Mouse (Mus musculus) midbrain, embryonic 11.5 days (tissue): ENCODE data around the gene Bsdc1. TPM values are rescaled to one million over a fixed set of nuclear protein-coding genes. Genes with fewer than 3 reads are reported as not detected.
A peak's percentile ranks its signal among the peaks of the same experiment; 100 is the strongest.

ENCODE experiments used
- ATAC-seq: fragments of 200-750 bp; cut with Nextera tagmentation; 2 replicates; pipeline ENCODE4 v1.8.0; 2017; ENCODE audit warnings: moderate TSS enrichment, moderate library complexity; ENCODE audit not compliant: low FRiP score
- DNase-seq: peaks from one replicate; pipeline ENCODE4 v3.0.0; 2015; ENCODE audit warnings: low spot score; ENCODE audit errors: missing footprints
- H3K27ac ChIP-seq: fragments of 300-500 bp; sonication (generic); 2 replicates; pipeline ENCODE4 v1.5.1; 2014; ENCODE audit warnings: low read depth, low read length
- H3K27me3 ChIP-seq: fragments of 300-500 bp; sonication (generic); 2 replicates; pipeline ENCODE4 v1.6.1; 2014; ENCODE audit warnings: mild to moderate bottlenecking, low read length, moderate library complexity, mixed read lengths; ENCODE audit not compliant: control insufficient read depth, insufficient read depth
- H3K36me3 ChIP-seq: fragments of 300-500 bp; sonication (generic); 2 replicates; pipeline ENCODE4 v1.6.1; 2014; ENCODE audit warnings: mild to moderate bottlenecking, low read length, moderate library complexity, mixed read lengths; ENCODE audit not compliant: control insufficient read depth, insufficient read depth
- H3K4me1 ChIP-seq: fragments of 300-500 bp; sonication (generic); 2 replicates; pipeline ENCODE4 v1.6.1; 2014; ENCODE audit warnings: low read length; ENCODE audit not compliant: control insufficient read depth, insufficient read depth
- H3K4me2 ChIP-seq: fragments of 300-500 bp; sonication (generic); 2 replicates; pipeline ENCODE4 v1.6.1; 2014; ENCODE audit warnings: mild to moderate bottlenecking, moderate library complexity
- H3K4me3 ChIP-seq: fragments of 300-500 bp; sonication (generic); 2 replicates; pipeline ENCODE4 v1.5.1; 2014; ENCODE audit warnings: low read depth, low read length
- H3K9ac ChIP-seq: fragments of 300-500 bp; sonication (generic); 2 replicates; pipeline ENCODE4 v1.6.1; 2014; ENCODE audit warnings: low read length
- H3K9me3 ChIP-seq: fragments of 300-500 bp; sonication (generic); 2 replicates; pipeline ENCODE4 v1.6.1; 2016; ENCODE audit warnings: low read length; ENCODE audit not compliant: control insufficient read depth
- WGBS: fragments of 180-500 bp; shearing (Covaris S2); extraction: QIAGEN DNeasy Blood & Tissue Kit; methylation state at CpG from one replicate; pipeline ENCODE4 v1.1.7; 2014; 5-methylcytosine and 5-hydroxymethylcytosine counted together
- polyA plus RNA-seq: library from polyadenylated mRNA; unstranded; fragments of >200 nt; fragmentation: Nextera tagmentation; extraction: Ambion mirVana; gene quantifications from 2 replicates; pipeline ENCODE4 v1.2.1, GENCODE M21; 2014

Gene Bsdc1
- 23.3 and 23.7 TPM in 2 replicates for polyA plus RNA-seq

DNA sequence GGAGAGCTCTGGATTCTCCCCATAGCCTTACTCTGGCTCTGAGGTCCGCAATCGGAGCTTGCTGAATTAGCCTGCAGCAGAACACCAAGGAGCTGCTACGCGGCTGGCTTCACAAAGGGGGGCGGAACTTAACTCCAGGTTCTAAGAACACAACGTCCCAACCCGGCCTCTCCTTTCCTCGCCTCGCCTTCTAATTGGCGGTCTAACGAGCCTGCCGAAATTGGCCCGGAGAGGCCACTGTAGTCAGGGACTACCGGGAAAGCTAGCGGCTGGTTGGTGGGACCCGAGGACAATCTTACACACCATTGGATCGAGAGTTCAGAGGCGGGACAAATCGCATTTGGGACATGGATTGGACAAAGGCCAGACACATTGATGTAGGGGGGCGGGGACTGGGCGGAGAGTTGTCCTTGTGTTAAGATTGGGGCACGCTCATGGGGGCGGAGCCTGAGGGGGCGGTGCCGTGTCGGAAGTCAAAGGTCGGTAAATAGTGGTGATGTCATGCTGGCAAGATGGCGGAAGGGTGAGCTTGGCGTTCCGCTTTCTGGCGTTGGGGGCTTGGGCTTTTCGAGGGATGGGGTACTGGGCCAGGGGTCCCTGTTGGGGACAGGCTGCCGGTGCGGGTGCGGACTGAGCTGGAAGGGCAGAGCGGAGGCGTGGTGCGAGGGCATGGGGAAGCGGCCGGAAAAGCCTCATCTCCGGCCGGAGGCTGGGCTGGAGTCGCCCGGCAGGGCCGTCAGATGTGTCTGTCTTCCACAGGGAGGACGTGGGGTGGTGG lies at the start of gene Bsdc1:
TSS of gene Bsdc1 (plus strand) at position 399 of the 778 bp plus-strand sequence.
- Histone ChIP-seq H3K9ac (peak within 1 kb of the TSS; percentile 75), H3K9me3 (no peaks in the 10 kb centered on the region), H3K4me2 (peak within 1 kb of the TSS; percentile 84), H3K36me3 (0 out of 2 replicates have a peak, but pooled peaks cover 1% of the 10 kb centered on the region), H3K27me3 (no peaks in the 10 kb centered on the region), H3K4me3 (peak within 1 kb of the TSS; percentile 93), H3K27ac (peak within 1 kb of the TSS; percentile 80), H3K4me1 (peaks cover 13% of the 10 kb centered on the region)
- DNase-seq (peak; percentile 100), ATAC-seq (peak; percentile 100)
- under 1% methylated on average over 46 of the region's 46 CpGs for WGBS

DNA sequence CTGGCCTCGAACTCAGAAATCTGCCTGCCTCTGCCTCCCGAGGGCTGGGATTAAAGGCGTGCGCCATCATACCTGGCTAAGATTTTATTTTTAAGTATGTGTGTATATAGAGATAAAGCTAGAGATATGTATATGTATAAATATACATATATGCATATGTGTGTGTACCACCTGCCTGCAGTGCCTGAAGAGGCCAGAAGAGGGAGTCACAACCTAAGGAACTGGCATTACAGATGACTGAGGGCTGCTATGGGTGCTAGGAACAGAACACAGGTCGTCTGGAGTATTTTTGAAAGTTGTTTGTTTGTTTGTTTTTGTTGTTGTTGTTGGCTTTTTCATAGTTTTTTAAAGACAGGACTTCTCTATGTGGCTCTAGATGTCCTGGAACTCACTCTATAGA lies 45.5 kb upstream of the Bsdc1 start:
- WGBS: 92% methylated on average over 5 of the region's 5 CpGs
- H3K27ac ChIP-seq: no peak overlapping the region
- DNase-seq (no peak), ATAC-seq (no peak)
- no peak overlapping the region for H3K4me3 ChIP-seq
- no peaks in the 10 kb centered on the region for H3K36me3 ChIP-seq
- H3K9ac ChIP-seq: no peak overlapping the region
- no peaks in the 10 kb centered on the region for H3K4me1 ChIP-seq
- no peak overlapping the region for H3K4me2 ChIP-seq
- no peaks in the 10 kb centered on the region for H3K27me3 ChIP-seq
- H3K9me3 ChIP-seq: no peaks in the 10 kb centered on the region

DNA sequence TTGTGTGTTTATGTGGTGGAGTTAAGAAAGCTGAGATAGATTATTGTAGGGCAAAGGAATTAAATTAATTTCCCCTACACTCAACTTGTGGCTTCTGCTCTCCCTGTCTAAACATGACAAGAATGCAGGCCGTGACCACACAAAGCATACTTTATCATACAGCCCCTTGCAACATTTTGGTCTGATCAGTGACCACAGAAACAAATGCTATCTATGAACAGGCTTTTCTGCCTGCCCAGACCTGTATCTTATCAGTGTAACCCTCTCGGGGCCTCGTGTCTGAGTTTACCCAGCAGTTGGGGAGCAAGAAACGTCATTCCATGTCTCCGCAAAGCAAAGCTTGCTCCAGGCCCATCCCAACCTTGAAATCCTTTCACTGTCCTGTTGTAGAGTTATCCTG lies 44.9 kb upstream of the Bsdc1 start:
- H3K4me2 ChIP-seq: no peak overlapping the region
- no peak overlapping the region for H3K27ac ChIP-seq
- WGBS: 92% methylated on average over 5 of the region's 5 CpGs
- no peaks in the 10 kb centered on the region for H3K27me3 ChIP-seq
- no peaks in the 10 kb centered on the region for H3K9me3 ChIP-seq
- no peak overlapping the region for H3K9ac ChIP-seq
- no peak for ATAC-seq
- no peak for DNase-seq
- H3K4me1 ChIP-seq: no peaks in the 10 kb centered on the region
- no peaks in the 10 kb centered on the region for H3K36me3 ChIP-seq
- H3K4me3 ChIP-seq: no peak overlapping the region

DNA sequence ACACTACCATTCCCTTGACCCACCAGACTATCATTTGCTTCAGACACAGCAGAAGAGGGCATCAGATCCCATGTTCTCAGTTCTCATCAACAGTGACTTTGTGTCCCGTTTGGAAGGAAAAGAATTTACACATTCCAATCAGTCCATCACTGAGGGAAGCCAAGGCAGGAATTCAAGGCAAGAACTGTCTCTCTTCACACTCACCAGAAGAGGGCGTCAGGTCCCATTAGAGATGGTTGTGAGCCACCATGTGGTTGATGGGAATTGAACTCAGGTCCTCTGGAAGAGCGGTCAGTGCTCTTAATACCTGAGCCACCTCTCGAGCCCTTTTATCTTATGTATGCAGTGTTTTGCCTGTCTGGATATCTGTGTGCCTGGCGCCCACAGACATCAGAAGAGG lies 43.1 kb upstream of the Bsdc1 start:
- Histone ChIP-seq H3K4me1 (no peaks in the 10 kb centered on the region), H3K9ac (no peak overlapping the region), H3K4me2 (no peak overlapping the region), H3K27me3 (no peaks in the 10 kb centered on the region), H3K27ac (no peak overlapping the region), H3K4me3 (no peak overlapping the region), H3K9me3 (no peaks in the 10 kb centered on the region), H3K36me3 (no peaks in the 10 kb centered on the region)
- ATAC-seq (no peak), DNase-seq (no peak)
- WGBS: 76% methylated on average over 5 of the region's 5 CpGs

DNA sequence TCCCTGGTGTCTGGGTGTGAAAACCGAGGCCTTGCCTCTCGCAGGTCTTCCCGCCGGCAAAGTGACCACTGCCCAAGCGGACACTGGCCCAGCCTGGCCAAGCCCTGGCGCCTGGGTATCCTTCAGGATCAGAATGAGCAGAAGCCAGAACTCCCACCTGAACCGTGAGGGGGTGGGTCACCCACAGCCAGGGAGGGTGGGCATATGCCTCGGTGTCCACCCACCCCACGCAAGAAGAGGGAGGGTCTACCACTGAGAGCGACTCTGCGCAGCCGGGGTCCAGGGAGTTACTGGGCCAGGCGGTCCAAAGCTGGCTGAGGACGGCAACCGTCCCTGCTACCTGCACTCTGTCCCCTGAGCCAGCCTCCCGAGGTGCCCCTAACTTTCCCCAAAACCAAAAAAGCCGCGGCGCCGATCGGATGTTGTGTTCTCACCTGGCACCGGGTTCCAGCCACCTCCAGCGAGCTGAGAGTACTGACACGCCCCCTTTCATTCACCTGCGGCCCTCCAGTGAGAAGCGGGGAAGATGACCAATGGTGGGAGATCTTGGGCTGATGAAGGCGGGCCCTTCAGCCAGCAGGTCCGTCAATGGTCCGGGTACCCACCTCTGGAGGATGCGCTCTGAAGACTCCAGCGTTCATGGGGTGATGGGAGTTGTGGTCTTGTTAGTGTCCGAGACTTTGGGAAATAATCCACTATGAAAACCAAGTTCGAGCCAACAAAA lies 20.9 kb upstream of the Bsdc1 start, which contains the start of gene Zbtb8b:
TSS of gene Zbtb8b (minus strand) at position 514 of the 724 bp plus-strand sequence.
- peaks cover 12% of the 10 kb centered on the region; the same call in 1 of the 2 replicates for H3K27me3 ChIP-seq
- no peaks in the 10 kb centered on the region for H3K9me3 ChIP-seq
- H3K9ac ChIP-seq: peak within 1 kb of the TSS; percentile 33
- H3K36me3 ChIP-seq: no peaks in the 10 kb centered on the region
- H3K27ac ChIP-seq: no peak within 1 kb of the TSS
- ATAC-seq (peak; percentile 84), DNase-seq (peak; percentile 92)
- WGBS: 2% methylated on average over 33 of the region's 33 CpGs
- H3K4me1 ChIP-seq: peaks cover 4% of the 10 kb centered on the region; the same call in 1 of the 2 replicates
- H3K4me3 ChIP-seq: peak within 1 kb of the TSS; percentile 32
- peak within 1 kb of the TSS; percentile 52 for H3K4me2 ChIP-seq

DNA sequence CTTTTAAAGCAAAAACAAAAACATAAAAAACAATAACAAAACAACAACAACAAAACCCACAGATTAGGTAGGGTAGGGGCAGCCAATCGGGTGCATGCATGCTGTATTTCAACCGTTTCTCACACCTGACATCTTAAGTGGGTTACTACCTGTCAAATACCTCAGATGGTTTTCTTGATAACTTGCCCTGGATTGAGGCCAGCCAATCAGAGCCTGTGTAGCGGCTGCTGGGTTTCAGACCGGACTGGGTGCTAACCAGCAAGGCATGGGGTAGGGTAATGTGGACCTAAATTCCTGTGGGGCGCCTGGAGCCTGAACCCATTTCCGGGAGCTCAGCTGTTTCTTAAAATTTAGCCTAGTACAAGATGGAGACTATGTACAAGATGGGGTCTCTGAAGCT lies 20.2 kb upstream of the Bsdc1 start:
- no peak overlapping the region for H3K9ac ChIP-seq
- H3K4me3 ChIP-seq: no peak overlapping the region; the same call in 1 of the 2 replicates
- H3K4me1 ChIP-seq: peaks cover 4% of the 10 kb centered on the region; the same call in 1 of the 2 replicates
- H3K27me3 ChIP-seq: peaks cover 12% of the 10 kb centered on the region; the same call in 1 of the 2 replicates
- H3K9me3 ChIP-seq: no peaks in the 10 kb centered on the region
- ATAC-seq (no peak), DNase-seq (no peak)
- WGBS: 30% methylated on average over 6 of the region's 6 CpGs
- no peak overlapping the region for H3K27ac ChIP-seq
- no peaks in the 10 kb centered on the region for H3K36me3 ChIP-seq
- peak overlapping the region; percentile 52 for H3K4me2 ChIP-seq

DNA sequence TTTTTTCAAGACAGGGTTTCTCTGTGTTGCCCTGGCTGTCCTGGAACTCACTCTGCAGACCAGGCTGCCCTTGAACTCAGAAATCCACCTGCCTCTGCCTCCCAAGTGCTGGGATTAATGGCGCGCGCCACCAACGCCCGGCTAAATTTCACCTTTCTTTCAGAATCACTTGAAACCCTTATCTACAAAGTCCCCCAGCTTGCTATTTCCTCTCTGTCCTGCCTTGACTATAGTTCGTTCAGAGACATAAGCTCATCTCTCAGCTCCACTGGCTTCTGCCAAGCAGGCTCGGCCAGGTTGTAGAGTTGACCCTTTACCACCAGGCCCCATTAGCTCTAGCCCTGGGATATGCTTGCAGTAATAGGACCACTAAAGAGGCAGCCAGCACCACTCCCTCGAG lies 14.0 kb upstream of the Bsdc1 start:
- Histone ChIP-seq H3K27ac (no peak overlapping the region), H3K27me3 (no peaks in the 10 kb centered on the region), H3K9ac (no peak overlapping the region), H3K4me3 (no peak overlapping the region), H3K4me2 (no peak overlapping the region), H3K36me3 (no peaks in the 10 kb centered on the region), H3K9me3 (no peaks in the 10 kb centered on the region), H3K4me1 (no peaks in the 10 kb centered on the region)
- 86% methylated on average over 8 of the region's 8 CpGs for WGBS
- no peak for DNase-seq
- no peak for ATAC-seq

DNA sequence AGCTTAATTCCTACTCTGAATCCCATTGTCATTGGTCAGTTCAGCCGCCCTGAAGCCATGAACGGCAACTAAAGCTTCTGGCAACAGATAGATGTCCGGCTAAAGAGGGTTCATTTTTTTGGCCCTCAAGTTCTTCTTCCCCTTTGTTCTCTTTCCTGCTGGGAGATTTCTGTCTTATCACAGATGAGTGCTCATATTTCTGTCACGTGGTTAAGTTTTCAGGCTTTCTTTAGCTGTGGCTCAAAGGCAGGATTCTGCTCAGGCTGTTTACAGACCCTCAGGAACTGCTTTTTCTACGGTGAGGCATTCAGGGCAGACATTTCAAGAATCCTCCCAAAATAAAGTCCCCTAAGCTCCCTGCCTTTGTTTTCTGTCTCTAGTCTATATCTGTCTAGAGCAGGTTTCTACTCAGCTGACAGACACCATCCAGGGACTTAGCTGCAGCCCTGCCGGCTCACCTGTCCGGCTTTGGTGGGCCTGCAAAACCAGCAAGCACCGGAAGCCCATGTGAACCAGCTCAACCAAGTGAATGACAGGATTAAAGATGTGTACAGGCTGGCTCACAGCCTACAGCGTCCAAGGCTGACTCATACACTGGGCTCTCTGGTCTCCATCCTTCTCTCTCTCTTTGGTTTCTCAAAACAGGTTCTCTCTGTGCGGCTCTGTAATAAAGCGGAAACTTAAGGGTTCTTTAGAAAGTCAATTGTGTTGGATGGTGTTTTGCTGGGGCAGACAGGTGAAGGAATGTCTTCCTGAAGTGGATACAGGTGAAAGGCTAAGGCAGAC lies 13.4 kb upstream of the Bsdc1 start:
- no peak overlapping the region for H3K4me3 ChIP-seq
- no peak overlapping the region for H3K9ac ChIP-seq
- H3K4me2 ChIP-seq: no peak overlapping the region
- H3K36me3 ChIP-seq: no peaks in the 10 kb centered on the region
- 85% methylated on average over 11 of the region's 11 CpGs for WGBS
- DNase-seq (no peak), ATAC-seq (no peak)
- no peaks in the 10 kb centered on the region for H3K4me1 ChIP-seq
- H3K27me3 ChIP-seq: no peaks in the 10 kb centered on the region
- no peak overlapping the region for H3K27ac ChIP-seq
- no peaks in the 10 kb centered on the region for H3K9me3 ChIP-seq
